Mouse (Mus musculus) cerebellum, adult (tissue): ENCODE results near the gene Spns2.
A peak's percentile ranks its signal among the peaks of the same experiment; 100 is the strongest.

Experiments
- ATAC-seq: cut with Nextera tagmentation; 2 replicates; pipeline ENCODE4 v1.9.2; 2017; ENCODE audit warnings: mild to moderate bottlenecking, moderate library complexity, mixed read lengths; ENCODE audit not compliant: insufficient number of reproducible peaks, low FRiP score, low TSS enrichment

Spns2 gene

GRCm38 (mm10) chr11:72489881-72490301, at the start of gene Spns2:
Spns2 (minus strand) TSS chr11:72489904.
- peak; percentile 62; the same call in 1 of the 2 replicates for ATAC-seq

- no peak for ATAC-seq
Observed at GRCm38 (mm10) chr11:72538811-72539210, 49.1 kb upstream of the Spns2 start.

- ATAC-seq, result no peak
Observed at GRCm38 (mm10) chr11:72538037-72538755, 48.5 kb upstream of the Spns2 start.

DNA sequence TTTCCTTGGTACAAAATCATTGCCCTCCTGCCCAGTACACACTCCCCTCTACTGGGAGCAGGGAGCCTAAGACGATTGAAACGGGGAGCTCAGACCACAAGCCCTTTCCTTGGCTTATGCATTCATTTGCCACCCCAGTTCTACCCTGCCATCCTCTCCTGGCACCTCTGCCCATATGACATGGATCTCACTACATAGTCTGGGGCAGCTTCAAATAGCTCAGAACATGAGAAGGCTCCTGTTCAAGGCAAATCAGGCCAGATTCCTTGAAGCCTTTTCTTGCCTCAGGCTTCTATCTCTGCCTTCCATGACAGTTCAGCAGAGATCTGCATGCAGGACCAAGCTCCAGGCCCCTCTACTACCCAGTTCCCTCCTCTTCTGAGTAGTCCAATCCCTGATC, 47.8 kb upstream of the Spns2 start:
- no peak for ATAC-seq

GRCm38 (mm10) chr11:72535519-72535918, 45.8 kb upstream of the Spns2 start:
- ATAC-seq, result no peak

GRCm38 (mm10) chr11:72532890-72533289, 43.2 kb upstream of the Spns2 start:
- ATAC-seq, result no peak

- no peak for ATAC-seq
Observed at GRCm38 (mm10) chr11:72531632-72532031, 41.9 kb upstream of the Spns2 start.

DNA sequence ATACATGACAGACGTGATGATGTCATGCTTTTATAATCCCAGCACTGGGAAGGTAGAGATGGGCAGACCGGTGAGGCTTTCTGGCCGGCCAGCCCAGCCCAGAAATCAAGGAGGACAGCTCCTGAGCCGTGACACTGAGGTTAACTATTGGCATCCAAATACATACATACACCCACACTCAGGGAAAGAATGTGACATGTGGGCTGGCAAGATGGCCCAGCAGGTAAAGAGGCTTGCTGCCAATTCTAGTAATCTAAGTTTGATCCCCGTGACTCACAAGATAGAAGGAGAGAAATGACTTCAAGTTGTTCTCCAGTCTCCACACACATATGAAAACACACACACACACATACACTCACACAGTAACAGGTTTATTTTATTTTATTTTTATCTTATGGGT, 41.4 kb upstream of the Spns2 start:
- ATAC-seq, result no peak

DNA sequence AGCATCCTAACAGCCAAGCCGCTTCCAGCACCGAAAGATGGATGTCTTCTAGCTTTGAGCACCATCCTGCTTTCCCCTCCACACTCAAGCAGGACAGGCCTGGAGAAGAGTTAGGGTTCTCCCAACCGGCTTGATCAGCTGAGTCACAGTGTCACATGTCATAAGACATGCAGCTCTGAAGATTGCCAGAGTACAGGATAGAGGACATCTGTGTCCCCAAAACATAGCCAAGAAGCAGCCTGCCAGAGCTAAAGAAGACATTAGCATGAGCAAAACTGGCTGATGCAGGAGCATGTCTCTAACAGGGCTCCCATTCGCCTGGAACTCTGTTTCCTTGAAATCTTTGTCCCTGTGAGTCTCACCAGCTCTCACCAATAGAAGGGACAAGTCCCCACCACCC, 36.5 kb upstream of the Spns2 start:
- ATAC-seq, result no peak

GRCm38 (mm10) chr11:72523711-72524110, 34.0 kb upstream of the Spns2 start:
- ATAC-seq, result no peak

GRCm38 (mm10) chr11:72522616-72523041, 32.9 kb upstream of the Spns2 start:
- ATAC-seq, result no peak

DNA sequence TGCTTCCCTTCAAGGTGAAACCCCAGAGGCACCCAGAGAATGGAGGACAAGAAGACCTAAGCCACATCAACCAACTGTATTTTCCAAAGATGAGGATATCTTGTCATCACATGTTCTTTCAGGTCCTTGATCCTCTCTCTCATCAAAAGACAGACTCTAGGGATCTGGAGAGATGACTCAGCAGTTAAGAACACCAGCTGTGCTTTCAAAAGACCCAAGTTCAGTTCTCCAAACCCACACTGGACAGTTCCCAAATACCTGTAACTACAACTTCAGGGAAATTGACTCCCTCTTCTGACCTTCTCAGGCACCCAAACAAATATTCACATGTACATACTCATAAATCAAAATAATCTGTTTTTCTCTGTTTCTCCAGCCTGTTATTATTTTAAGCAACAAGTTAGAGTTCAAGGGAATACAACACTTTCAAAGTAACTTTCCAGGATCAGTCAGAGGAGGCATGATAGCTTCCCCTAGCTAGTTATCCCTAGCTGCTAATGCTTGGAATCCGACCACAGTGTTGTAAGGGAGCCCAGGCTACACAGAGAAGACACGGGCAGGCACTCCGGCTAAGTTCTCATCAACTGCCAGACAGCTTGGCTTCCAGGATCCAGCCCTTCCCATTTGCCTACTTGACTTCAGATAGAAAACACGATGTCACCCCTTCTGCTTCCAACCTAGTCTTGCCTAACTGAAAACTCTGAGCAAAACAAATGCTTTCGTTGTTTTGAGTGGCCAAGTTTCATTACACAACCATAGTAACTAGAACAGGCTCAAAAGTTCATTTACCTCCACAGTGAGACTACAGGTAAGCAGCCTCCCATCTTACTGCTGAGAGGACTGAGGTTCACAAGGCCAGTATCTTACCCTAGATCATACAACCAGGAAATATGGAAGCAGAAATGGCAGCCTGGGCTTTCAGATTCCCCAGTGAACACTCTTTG, 32.2 kb upstream of the Spns2 start:
- ATAC-seq, result no peak

DNA sequence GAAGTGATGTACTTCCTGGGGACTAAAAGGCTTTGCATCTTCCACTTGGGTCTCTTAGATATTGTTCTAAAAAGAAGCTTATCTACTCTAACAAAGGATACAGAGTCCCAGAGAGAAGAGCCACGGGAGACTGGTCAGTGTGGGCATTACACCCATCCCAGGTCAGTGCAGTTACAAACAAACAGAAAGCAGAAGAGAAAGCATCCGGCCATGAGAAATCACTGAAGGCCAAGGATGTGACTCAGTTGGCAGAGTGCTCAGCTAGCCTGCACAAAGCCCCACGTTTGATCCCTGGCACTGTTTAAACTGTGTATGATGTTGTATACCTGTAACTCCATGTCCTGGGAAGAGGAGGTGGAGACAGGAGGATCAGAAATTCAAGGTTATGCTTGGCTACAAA, 30.2 kb upstream of the Spns2 start:
- no peak for ATAC-seq

- ATAC-seq, result no peak
Observed at GRCm38 (mm10) chr11:72519189-72519588, 29.5 kb upstream of the Spns2 start.

GRCm38 (mm10) chr11:72518449-72518848, 28.7 kb upstream of the Spns2 start:
- no peak for ATAC-seq

GRCm38 (mm10) chr11:72514967-72515366, 25.3 kb upstream of the Spns2 start:
- ATAC-seq, result no peak

GRCm38 (mm10) chr11:72508651-72509050, 18.9 kb upstream of the Spns2 start:
- ATAC-seq, result no peak

- ATAC-seq, result no peak
Observed at GRCm38 (mm10) chr11:72507651-72508050, 17.9 kb upstream of the Spns2 start.

DNA sequence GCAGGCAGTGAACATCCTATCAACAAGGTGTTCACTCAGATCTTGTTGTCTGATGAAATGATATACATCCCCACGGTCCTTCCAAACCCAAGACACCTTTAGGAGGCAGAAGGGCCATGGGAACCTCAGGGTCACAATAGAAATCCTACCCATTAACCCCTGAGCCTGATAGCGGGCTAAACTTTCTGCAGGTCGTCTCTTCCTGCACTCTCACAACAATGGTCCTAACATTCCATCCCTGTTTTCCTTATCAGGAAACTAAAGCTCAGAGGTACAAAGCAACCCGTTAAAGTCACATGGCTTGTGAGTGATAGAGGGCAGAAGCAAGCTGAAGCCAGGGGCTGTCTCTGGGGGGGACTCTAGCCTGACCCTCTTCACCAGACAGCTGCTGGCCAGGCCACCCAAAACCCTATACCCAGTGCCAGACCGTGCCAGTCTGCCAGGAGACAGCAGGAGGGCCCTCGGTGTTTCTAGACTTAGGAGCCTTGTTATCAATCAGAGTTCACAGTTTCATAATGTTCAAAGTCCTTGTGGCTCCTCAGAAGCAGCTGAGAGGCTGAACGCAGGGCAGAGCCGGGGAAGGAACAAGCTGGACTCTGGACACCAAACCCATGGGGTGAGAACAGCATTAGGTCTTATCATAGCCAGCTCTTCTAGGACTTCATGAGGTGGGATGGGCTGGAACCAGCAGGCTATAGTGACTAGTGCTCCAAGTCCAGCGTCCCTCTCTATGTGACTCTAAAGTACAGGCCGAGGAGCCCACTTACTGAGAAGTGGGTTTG, 14.5 kb upstream of the Spns2 start:
- ATAC-seq, result no peak

GRCm38 (mm10) chr11:72503501-72503921, 13.8 kb upstream of the Spns2 start:
- no peak for ATAC-seq

- ATAC-seq, result no peak
Observed at GRCm38 (mm10) chr11:72502236-72502635, 12.5 kb upstream of the Spns2 start.
